Mouse (Mus musculus) G1E (cell line): Measurements from ENCODE around the gene Car10. TPM values are rescaled to one million over a fixed set of nuclear protein-coding genes. Genes with fewer than 3 reads are reported as not detected.

Experiments
- ATAC-seq: 2 replicates; pipeline ENCODE4 v1.8.0; 2016; ENCODE audit warnings: mild to moderate bottlenecking; ENCODE audit not compliant: insufficient number of reproducible peaks, poor library complexity, low FRiP score, severe bottlenecking; ENCODE audit errors: extremely low read depth
- DNase-seq: peaks from one replicate; pipeline ENCODE4 v3.0.0; 2012; ENCODE audit warnings: low spot score
- H3K27me3 ChIP-seq: 2 replicates; pipeline ENCODE4 v1.6.1; 2012; ENCODE audit warnings: mild to moderate bottlenecking, low read length, inconsistent platforms; ENCODE audit not compliant: insufficient read depth
- H3K36me3 ChIP-seq: replicated peaks from 2 replicates; pipeline ENCODE3; 2012; ENCODE audit warnings: mild to moderate bottlenecking, inconsistent platforms
- H3K4me1 ChIP-seq: 2 replicates; pipeline ENCODE4 v1.6.1; 2012; ENCODE audit warnings: low read depth, low read length, inconsistent platforms, mixed read lengths; ENCODE audit not compliant: insufficient read depth
- H3K4me3 ChIP-seq: 2 replicates; pipeline ENCODE4 v1.5.1; 2012; ENCODE audit warnings: low read depth, mild to moderate bottlenecking, inconsistent platforms, low read length, moderate library complexity, mixed read lengths
- H3K9me3 ChIP-seq: replicated peaks from 2 replicates; pipeline ENCODE4 v1.6.1; 2012; ENCODE audit warnings: inconsistent platforms
- CTCF ChIP-seq: IDR thresholded peaks from 2 replicates; pipeline ENCODE4 v1.5.1; 2012; ENCODE audit warnings: low read depth, low read length, inconsistent platforms, mixed read lengths
- GATA1 ChIP-seq: IDR thresholded peaks from 2 replicates; pipeline ENCODE4 v1.6.1; 2012; ENCODE audit warnings: borderline replicate concordance, low read length, inconsistent platforms, mixed read lengths
- GATA2 ChIP-seq: IDR thresholded peaks from 2 replicates; pipeline ENCODE4 v1.6.1; 2012; ENCODE audit warnings: low read depth, low read length, inconsistent platforms, borderline replicate concordance
- POLR2AphosphoS5 ChIP-seq: IDR thresholded peaks from 2 replicates; pipeline ENCODE4 v1.6.1; 2012; ENCODE audit warnings: low read depth, low read length, inconsistent platforms; ENCODE audit not compliant: insufficient replicate concordance
- TAL1 ChIP-seq: conservative IDR thresholded peaks from 2 replicates; pipeline ENCODE4 v1.6.1; 2012; ENCODE audit warnings: low read depth, low read length, inconsistent platforms, mixed read lengths
- polyA plus RNA-seq: library from polyadenylated mRNA; stranded (reverse); fragments of >175 nt; gene quantifications from 2 replicates; pipeline ENCODE4 v1.2.3, GENCODE M21; 2012
- total RNA-seq, 2 experiments: library from RNA; stranded (forward) in 1 of 2; stranded (reverse) in 1 of 2; fragments of 200-1000 nt in 1 of 2; fragments of >200 nt in 1 of 2; fragmentation: Nextera tagmentation in 1 of 2; gene quantifications; 2 replicates each; pipeline ENCODE4 v1.2.3; 2014 to 2017

Car10 gene
- total and polyA plus RNA-seq, 3 experiments = not detected

GRCm38 (mm10) chr11:93466221-93466620 is 368.4 kb downstream of the Car10 start:
- H3K27me3 ChIP-seq = no peaks in the 10 kb centered on the region
- no peak for DNase-seq

GRCm38 (mm10) chr11:93467711-93468110 is 369.9 kb downstream of the Car10 start:
- DNase-seq (no peak), ATAC-seq (no peak)
- Histone ChIP-seq H3K9me3 (peaks cover 35% of the 10 kb centered on the region), H3K4me1 (no peaks in the 10 kb centered on the region), H3K27me3 (no peaks in the 10 kb centered on the region), H3K36me3 (no peaks in the 10 kb centered on the region), H3K4me3 (no peak overlapping the region)
- TF ChIP-seq CTCF (no peak), GATA1 (no peak)

More at GRCm38 (mm10) chr11:93466221-93466620, 368.4 kb downstream of the Car10 start:
- Histone ChIP-seq H3K36me3 (no peaks in the 10 kb centered on the region), H3K9me3 (peaks cover 29% of the 10 kb centered on the region), H3K4me3 (no peak overlapping the region), H3K4me1 (no peaks in the 10 kb centered on the region)
- no peak for ATAC-seq
- TF ChIP-seq POLR2AphosphoS5 = no peak
- no peak for TF ChIP-seq GATA1
- no peak for TF ChIP-seq TAL1
- TF ChIP-seq GATA2 = no peak
- no peak for TF ChIP-seq CTCF

DNA sequence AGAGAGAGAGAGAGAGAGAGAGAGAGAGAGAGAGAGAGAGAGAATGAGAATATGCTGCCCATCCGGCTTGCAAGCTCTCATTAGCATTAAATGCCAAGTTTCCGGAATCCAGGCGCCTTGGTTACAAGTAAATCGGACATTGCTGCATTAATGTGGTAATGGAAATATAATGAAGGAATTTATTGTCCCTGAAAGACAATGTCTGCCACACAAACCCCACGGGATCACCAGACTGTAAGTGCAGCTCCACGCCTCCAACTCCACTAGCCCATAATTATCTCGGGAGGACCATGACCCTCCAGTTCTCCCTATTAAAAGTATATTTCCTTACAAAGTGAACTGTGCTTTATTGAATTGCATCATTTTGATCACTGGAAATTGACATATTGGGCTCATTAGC is 372.9 kb downstream of the Car10 start:
- no peaks in the 10 kb centered on the region for H3K4me1 ChIP-seq
- ATAC-seq (no peak), DNase-seq (no peak)
- H3K27me3 ChIP-seq = no peaks in the 10 kb centered on the region
- H3K36me3 ChIP-seq = no peaks in the 10 kb centered on the region
- H3K9me3 ChIP-seq = peaks cover 34% of the 10 kb centered on the region
- TF ChIP-seq TAL1 (no peak), CTCF (no peak), GATA2 (no peak), POLR2AphosphoS5 (no peak), GATA1 (no peak)
- H3K4me3 ChIP-seq = no peak overlapping the region

DNA sequence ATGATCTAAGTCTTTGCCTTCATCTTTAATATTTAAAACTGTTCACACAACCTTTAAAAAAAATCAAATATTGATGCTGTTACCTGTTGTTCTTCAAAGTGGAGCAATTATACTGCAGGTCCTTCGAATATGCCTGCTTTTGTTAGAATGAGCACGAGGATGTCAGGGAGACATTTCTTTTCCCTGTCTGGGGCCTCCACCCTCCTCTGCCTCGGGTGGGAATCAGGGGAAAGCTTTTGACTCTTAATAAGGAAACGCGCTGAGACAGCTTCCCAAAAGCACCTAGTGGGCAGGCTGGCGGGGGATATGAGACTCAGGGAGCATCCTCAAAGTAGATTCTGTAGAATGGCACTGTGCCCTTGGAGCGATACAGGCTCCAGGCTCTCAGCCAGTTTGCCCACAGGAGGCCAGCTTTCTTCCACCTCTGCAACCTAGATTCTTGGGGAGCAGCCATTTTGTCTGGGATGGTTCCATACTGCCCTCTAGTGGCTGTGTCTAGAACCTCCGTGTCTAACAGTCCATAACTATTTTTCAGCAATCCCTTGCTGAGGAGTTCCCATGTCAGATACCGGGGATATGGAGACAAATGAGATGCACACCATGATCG is 373.8 kb downstream of the Car10 start:
- no peaks in the 10 kb centered on the region for H3K36me3 ChIP-seq
- no peak overlapping the region for H3K4me3 ChIP-seq
- DNase-seq (no peak), ATAC-seq (peak; percentile 22; the same call in 1 of the 2 replicates)
- TF ChIP-seq TAL1 (no peak), GATA2 (no peak), CTCF (peak; percentile 33; the same call in 1 of the 2 replicates)
- H3K4me1 ChIP-seq = no peaks in the 10 kb centered on the region
- H3K27me3 ChIP-seq = no peaks in the 10 kb centered on the region
- peaks cover 32% of the 10 kb centered on the region for H3K9me3 ChIP-seq

GRCm38 (mm10) chr11:93484661-93485060 is 386.8 kb downstream of the Car10 start:
- Histone ChIP-seq H3K9me3 (peaks cover 33% of the 10 kb centered on the region), H3K4me1 (no peaks in the 10 kb centered on the region), H3K36me3 (no peaks in the 10 kb centered on the region), H3K27me3 (no peaks in the 10 kb centered on the region), H3K4me3 (no peak overlapping the region)
- DNase-seq (no peak), ATAC-seq (no peak)
- TF ChIP-seq CTCF (no peak), TAL1 (no peak), GATA1 (no peak), GATA2 (no peak)

DNA sequence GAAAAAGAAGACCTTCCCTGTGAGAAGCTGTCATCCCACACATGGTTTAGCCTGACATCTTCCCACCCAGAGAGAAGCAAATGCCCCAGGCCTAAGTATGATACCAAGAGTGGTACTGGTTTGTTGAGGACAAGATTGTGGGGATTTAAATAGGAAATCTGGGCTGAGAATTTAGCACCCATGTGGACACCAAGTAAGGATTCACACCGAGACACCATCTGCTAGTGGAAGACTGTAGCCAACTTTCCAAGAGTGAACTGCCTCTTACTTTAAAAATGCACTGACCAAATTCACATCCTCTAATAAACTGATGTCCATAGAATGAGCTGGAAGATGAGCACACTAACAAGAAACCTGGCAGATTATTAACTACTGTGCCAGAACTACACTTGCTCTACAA is 389.2 kb downstream of the Car10 start:
- H3K9me3 ChIP-seq = peaks cover 39% of the 10 kb centered on the region
- TF ChIP-seq CTCF (no peak), TAL1 (no peak), GATA2 (no peak), POLR2AphosphoS5 (no peak), GATA1 (no peak)
- H3K4me3 ChIP-seq = no peak overlapping the region
- DNase-seq (no peak), ATAC-seq (no peak)
- H3K27me3 ChIP-seq = no peaks in the 10 kb centered on the region
- H3K36me3 ChIP-seq = no peaks in the 10 kb centered on the region
- H3K4me1 ChIP-seq = no peaks in the 10 kb centered on the region
